Mouse (Mus musculus) thymus, postnatal 25 days (tissue): Measurements from ENCODE around the gene Kif21b.
A peak's percentile ranks its signal among the peaks of the same experiment; 100 is the strongest.

Source experiments
- DNase-seq: peaks from one replicate; pipeline ENCODE4 v3.0.0; 2022

Gene Kif21b

DNA sequence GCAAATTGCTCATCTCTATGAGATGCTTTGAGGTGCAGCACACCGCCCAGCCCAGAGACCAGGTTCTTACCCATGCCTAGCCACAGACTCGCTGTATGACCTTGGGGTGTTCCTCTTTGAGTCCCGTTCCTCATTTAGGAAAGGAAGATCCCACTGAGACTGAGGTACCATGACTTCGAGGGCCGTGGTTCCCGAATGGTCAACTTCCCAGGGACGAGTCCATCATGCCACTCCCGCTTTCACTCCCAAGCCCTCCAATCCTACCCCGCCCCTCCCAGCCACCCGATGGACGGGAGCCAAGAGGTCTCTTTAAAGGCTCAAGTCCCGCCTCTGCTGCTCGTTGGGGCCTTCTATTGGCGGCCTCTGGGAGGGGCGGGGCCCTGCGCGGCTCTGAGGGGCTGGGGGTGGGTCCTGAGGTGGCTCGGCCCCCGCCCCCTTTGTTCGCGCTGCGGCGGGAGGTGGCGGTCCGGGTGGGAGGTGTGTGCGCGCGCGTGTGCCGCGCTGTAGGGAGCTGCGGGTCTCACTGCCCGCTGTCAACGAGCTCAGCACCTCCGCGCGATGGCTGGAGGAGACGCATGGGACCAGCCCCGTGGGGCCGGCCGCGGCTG lies at the start of gene Kif21b:
Gene Kif21b (plus strand): TSS at position 439 of the 608 bp plus-strand sequence.
- peak; percentile 94 for DNase-seq

DNA sequence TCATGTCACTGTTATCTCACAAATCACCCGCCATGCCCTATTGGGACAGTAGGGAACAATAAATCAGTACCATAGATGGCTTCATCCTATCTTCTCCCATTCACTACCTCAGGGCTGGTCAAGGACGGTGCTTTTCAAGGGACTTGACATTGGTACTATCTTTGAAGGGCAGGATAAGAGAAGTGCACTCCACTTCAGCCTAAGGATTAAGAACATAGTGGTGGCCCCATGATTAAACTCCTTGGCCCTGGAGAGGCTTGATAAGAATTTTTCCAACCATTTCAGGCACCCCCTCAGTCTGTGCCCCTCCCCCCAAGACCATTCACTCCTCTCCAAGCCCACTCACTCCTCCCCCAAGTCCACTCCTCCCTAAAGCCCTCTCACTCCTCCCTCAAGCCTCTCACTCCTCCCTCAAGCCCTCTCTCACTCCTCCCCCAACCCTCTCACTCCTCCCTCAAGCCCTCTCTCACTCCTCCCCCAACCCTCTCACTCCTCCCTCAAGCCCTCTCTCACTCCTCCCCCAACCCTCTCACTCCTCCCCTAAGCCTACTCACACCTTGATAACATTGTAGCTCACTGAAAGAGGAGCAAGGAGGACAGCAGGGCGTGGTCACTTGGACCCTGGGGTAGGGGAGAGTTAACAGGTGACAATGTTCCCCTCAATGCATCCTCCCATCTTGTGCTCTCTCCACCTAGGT lies 45.1 kb upstream of the Kif21b start:
- DNase-seq, result no peak

- no peak for DNase-seq
Observed at GRCm38 (mm10) chr1:136089368-136090165, 41.6 kb upstream of the Kif21b start.

- no peak for DNase-seq
Observed at GRCm38 (mm10) chr1:136093726-136094125, 37.5 kb upstream of the Kif21b start.

DNA sequence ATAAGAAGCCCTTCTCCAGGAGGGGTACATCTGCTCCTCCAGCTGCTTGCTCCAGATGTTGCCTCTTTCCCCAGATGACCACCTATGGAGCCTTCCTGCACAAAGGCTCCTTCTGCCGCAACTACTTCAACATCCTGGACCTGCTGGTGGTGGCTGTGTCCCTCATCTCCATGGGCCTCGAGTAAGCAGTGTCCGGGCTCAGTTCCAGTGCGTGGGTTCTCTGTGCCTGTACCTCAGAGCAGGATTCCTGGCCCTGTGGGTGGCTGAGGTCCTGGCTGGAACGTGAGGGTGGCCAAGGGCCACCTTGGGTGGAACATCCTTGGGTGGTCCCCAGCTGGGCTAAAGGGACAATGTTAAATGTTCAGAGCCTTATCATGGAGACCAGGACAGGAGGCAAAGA lies 36.4 kb upstream of the Kif21b start:
- no peak for DNase-seq

DNA sequence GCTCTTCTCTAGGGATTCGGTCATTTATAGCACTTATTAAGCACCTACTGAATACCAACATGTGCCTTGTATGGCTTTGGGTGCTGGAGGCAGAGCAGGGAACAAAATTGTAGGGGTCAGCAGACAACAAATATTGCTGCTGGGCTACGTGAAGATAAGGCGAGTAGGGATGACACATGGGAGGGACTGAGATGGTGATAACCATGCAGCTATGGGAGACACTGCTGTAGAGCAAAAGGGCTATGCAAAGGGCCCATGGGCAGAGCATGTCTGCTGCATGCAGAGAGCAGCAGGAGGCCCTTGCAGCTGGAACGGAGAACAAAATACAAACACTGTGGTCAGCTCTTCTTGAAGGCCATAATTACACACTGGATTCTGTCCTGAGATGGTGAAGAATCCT lies 29.1 kb upstream of the Kif21b start:
- DNase-seq, result no peak

DNA sequence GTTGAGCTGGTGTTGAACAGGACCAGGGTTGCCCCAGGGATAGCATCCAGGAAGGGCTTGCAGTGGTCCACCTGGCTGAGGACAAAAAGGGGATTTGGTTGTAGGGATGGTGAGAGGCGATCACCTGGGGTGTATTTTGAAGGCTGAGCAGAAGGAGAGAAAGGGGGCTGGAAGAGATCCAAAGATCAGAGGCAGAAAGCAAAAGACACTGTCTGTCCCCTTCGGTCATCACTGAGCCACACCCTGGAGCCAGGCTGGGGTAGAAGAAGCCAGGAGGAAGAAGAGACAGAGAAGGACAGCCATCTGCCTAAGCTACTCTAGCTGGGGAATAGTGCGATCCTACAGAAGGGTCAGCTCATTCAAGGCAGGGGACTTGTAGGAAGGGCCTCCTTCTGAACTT lies 28.6 kb upstream of the Kif21b start:
- DNase-seq, result no peak

DNA sequence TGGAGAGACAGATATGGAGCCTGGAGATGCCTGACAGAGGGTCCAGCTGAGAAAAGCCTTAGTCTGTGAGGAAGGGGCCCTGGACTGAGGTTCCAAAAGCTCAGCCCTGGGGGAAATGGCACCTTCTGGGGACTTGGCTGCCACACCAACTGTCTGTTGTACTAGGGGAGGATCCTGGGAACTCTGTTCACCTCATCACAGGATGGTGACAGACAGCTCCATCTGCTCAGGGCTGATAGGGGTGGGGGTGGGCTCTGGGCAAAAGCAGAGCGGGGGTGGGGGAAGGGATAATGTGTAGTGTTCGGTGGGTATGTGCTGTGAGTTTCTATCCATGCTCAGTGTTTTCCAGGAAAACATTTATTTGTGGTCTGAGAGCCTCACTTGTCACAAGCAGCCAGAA lies 28.2 kb upstream of the Kif21b start:
- DNase-seq, result no peak

DNA sequence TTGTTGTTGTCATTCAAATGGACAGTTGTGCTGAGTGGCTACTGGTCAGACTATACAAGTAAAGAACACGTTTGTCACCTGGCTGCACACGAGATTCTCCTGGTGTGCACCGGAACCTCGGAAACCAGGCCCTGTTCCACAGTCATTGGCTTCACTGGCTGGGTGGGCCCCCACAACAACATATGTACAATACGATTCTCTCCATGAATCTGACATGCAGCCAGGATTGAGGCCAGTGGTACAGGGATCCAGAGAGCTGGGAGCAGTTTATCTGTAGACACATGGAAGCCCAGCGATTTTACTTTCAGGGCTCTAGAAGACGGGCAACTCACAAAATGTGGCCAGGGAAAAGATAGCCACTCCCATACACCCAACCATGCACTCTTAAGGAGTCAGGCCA lies 27.5 kb upstream of the Kif21b start:
- DNase-seq, result no peak

DNA sequence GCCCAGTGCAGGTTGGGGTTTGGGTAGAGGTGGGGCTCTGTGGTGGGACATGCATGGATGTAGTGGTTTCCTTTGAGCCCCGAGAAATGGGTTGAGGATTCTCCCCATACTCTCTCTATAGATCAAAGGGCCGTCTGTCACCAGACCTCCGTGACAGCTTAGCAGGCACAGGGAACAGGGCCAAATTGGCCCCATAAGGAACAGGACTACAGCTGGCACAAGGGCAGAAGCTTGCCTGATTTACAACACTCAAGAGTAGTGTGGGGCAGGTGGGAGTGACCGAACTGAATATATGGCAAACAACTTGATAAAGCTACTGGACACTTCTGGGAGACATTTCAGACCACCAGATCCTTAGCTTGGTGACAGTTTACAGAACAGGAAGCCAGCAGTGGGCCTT lies 26.4 kb upstream of the Kif21b start:
- DNase-seq, result no peak

DNA sequence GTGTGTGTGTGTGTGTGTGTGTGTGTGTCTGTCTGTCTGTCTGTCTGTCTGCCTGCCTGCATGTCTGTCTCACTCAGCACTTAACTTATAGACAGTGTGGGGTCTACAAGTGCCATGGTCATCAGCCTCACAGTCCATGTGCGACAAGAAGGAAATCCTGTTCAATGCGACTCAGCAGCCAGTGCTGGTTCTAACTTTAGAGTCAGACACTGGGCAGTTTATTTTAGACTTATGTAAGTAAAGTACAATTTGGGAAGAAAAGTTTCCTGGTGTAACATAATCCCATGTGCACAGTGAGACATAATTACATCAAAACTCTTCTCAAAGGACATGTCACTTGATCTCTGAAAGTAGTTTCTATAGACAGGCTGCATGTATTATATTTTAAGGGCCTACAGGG lies 21.7 kb upstream of the Kif21b start:
- DNase-seq, result no peak

- peak; percentile 86 for DNase-seq
Observed at GRCm38 (mm10) chr1:136116183-136116582, 15.0 kb upstream of the Kif21b start.

DNA sequence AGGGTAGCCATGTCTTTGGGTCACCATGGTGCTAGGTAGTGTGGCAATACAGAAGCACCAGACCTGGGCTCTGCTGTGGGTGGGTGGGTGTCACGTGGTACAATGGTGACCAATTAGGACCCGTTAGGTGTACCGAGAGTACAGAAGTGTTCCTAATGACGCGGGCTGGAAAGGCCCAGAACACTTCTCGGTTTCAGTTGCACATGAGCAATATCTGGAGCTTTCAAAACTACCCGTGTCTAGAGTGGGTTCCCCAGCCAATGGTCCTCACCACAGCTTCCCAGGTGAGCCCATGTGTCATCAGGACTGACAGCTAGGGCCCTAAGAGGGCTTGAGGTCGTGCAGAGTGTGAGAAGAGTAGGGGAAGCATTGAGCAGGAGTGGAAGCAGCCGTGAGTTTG lies 14.1 kb upstream of the Kif21b start:
- no peak for DNase-seq

- peak; percentile 69 for DNase-seq
Observed at GRCm38 (mm10) chr1:136118875-136119274, 12.3 kb upstream of the Kif21b start.

DNA sequence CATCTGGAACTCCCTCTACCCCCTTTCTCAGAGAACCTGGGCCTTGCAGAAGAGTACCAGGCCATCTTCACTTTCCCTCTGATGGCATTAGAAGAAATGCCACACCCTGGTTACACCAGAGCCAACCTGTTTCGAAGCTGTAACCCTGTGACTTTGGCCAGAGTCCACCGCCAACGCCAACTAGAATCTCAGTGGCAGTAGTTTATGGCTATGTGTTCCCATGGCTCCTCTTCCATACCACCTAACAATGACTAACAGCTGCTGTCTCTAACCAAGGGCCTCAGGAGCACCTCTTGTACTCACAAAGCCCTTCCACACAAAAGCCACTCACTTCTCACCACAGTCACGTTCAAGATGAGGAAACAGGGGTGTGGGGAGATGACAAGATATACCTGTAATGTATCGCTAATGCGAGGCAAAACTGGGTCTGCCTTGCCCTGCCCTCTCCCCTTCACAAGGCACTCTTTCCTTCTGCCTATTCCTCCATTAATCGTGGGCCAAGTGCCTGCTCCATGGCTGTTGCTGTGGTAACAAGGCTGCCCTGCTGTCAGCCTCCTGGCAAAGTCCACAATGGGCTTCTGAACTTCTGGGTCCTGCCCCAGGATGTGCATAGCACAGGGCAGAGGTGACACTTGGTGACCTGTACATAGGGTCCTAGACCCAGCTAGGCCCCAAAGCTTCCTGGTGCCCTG lies 11.5 kb upstream of the Kif21b start:
- no peak for DNase-seq

- DNase-seq, result no peak
Observed at GRCm38 (mm10) chr1:136120263-136120603, 11.0 kb upstream of the Kif21b start.

GRCm38 (mm10) chr1:136120785-136121184 lies 10.4 kb upstream of the Kif21b start:
- DNase-seq, result no peak

GRCm38 (mm10) chr1:136122030-136122429 lies 9.2 kb upstream of the Kif21b start:
- no peak for DNase-seq

GRCm38 (mm10) chr1:136126159-136126765 lies 4.9 kb upstream of the Kif21b start:
- no peak for DNase-seq

GRCm38 (mm10) chr1:136126895-136127294 lies 4.3 kb upstream of the Kif21b start:
- no peak for DNase-seq

GRCm38 (mm10) chr1:136127856-136128255 lies 3.3 kb upstream of the Kif21b start:
- DNase-seq, result peak; percentile 40

- no peak for DNase-seq
Observed at GRCm38 (mm10) chr1:136128416-136128815, 2.8 kb upstream of the Kif21b start.

- no peak for DNase-seq
Observed at GRCm38 (mm10) chr1:136128944-136129589, 2.1 kb upstream of the Kif21b start.
